Mouse (Mus musculus): ENCODE data around the gene Cracr2b. TPM values are rescaled to one million over a fixed set of nuclear protein-coding genes. Genes with fewer than 3 reads are reported as not detected.

The Cracr2b gene
- polyA plus RNA-seq, 1 experiment from 2014 or later, result 6.6 TPM

- Histone ChIP-seq H3K9me3 (replicated peaks; ENCODE audit: control insufficient read depth, low read length, poor library complexity, severe bottlenecking) (no peaks in the 10 kb centered on the region), H3K36me3 (ENCODE audit: control insufficient read depth, insufficient read depth, low read length) (peaks cover 7% of the 10 kb centered on the region; the same call in 1 of the 2 replicates), H3K4me1 (ENCODE audit: control insufficient read depth, insufficient read depth, low read length) (peaks cover 24% of the 10 kb centered on the region), H3K4me2 (ENCODE audit: low read length) (peak overlapping the region; percentile 98), H3K27me3 (ENCODE audit: control insufficient read depth, insufficient read depth, low read depth, low read length) (peaks cover 14% of the 10 kb centered on the region), H3K27ac (ENCODE audit: low read length) (peak overlapping the region; percentile 51; the same call in 1 of the 2 replicates), H3K9ac (ENCODE audit: low read depth, low read length) (0 out of 2 replicates have a peak overlapping the region, but pooled peaks have one; percentile 5), H3K4me3 (ENCODE audit: low read depth, low read length) (peak overlapping the region; percentile 6; the same call in 1 of the 2 replicates)
- 5% methylated on average over 17 of the region's 17 CpGs for WGBS
- ATAC-seq, result 0 out of 2 replicates have a peak, but pooled peaks have one; percentile 2
These were observed 15.5 kb downstream of the Cracr2b start for GRCm38 (mm10) chr7:141476226-141476980.

- WGBS, result 25% methylated on average over 7 of the region's 7 CpGs
These were observed 16.1 kb downstream of the Cracr2b start for GRCm38 (mm10) chr7:141476981-141477370.

GRCm38 (mm10) chr7:141477578-141478269 is 16.8 kb downstream of the Cracr2b start:
- Histone ChIP-seq H3K27ac (ENCODE audit: low read length) (no peak overlapping the region), H3K27me3 (ENCODE audit: control insufficient read depth, insufficient read depth, low read depth, low read length) (peaks cover 14% of the 10 kb centered on the region), H3K4me2 (ENCODE audit: low read length) (no peak overlapping the region), H3K4me1 (ENCODE audit: control insufficient read depth, insufficient read depth, low read length) (peaks cover 30% of the 10 kb centered on the region), H3K9me3 (replicated peaks; ENCODE audit: control insufficient read depth, low read length, poor library complexity, severe bottlenecking) (no peaks in the 10 kb centered on the region), H3K36me3 (ENCODE audit: control insufficient read depth, insufficient read depth, low read length) (peaks cover under 1% of the 10 kb centered on the region; the same call in 1 of the 2 replicates), H3K4me3 (ENCODE audit: low read depth, low read length) (no peak overlapping the region), H3K9ac (ENCODE audit: low read depth, low read length) (no peak overlapping the region)
- no peak for ATAC-seq
- WGBS, result 60% methylated on average over 4 of the region's 4 CpGs

More at GRCm38 (mm10) chr7:141476981-141477370, 16.1 kb downstream of the Cracr2b start:
- no peak for ATAC-seq
- Histone ChIP-seq H3K27me3 (ENCODE audit: control insufficient read depth, insufficient read depth, low read depth, low read length) (peaks cover 14% of the 10 kb centered on the region), H3K27ac (ENCODE audit: low read length) (0 out of 2 replicates have a peak overlapping the region, but pooled peaks have one; percentile 26), H3K4me1 (ENCODE audit: control insufficient read depth, insufficient read depth, low read length) (peaks cover 24% of the 10 kb centered on the region), H3K4me3 (ENCODE audit: low read depth, low read length) (no peak overlapping the region), H3K4me2 (ENCODE audit: low read length) (no peak overlapping the region), H3K36me3 (ENCODE audit: control insufficient read depth, insufficient read depth, low read length) (peaks cover 7% of the 10 kb centered on the region; the same call in 1 of the 2 replicates), H3K9ac (ENCODE audit: low read depth, low read length) (no peak overlapping the region), H3K9me3 (replicated peaks; ENCODE audit: control insufficient read depth, low read length, poor library complexity, severe bottlenecking) (no peaks in the 10 kb centered on the region)

GRCm38 (mm10) chr7:141478270-141478748 is 17.4 kb downstream of the Cracr2b start:
- 78% methylated on average over 5 of the region's 5 CpGs for WGBS
- Histone ChIP-seq H3K9ac (ENCODE audit: low read depth, low read length) (no peak overlapping the region), H3K36me3 (ENCODE audit: control insufficient read depth, insufficient read depth, low read length) (no peaks in the 10 kb centered on the region), H3K4me3 (ENCODE audit: low read depth, low read length) (no peak overlapping the region), H3K4me2 (ENCODE audit: low read length) (no peak overlapping the region), H3K4me1 (ENCODE audit: control insufficient read depth, insufficient read depth, low read length) (peaks cover 36% of the 10 kb centered on the region), H3K27ac (ENCODE audit: low read length) (no peak overlapping the region), H3K27me3 (ENCODE audit: control insufficient read depth, insufficient read depth, low read depth, low read length) (peaks cover 14% of the 10 kb centered on the region), H3K9me3 (replicated peaks; ENCODE audit: control insufficient read depth, low read length, poor library complexity, severe bottlenecking) (no peaks in the 10 kb centered on the region)
- ATAC-seq, result no peak

GRCm38 (mm10) chr7:141480842-141481497 is 20.1 kb downstream of the Cracr2b start:
- peak; percentile 57 for ATAC-seq
- peak overlapping the region; percentile 81 for H3K27ac ChIP-seq (ENCODE audit: low read length)
- no peaks in the 10 kb centered on the region for H3K9me3 ChIP-seq (replicated peaks; ENCODE audit: control insufficient read depth, low read length, poor library complexity, severe bottlenecking)
- peaks cover 28% of the 10 kb centered on the region for H3K4me1 ChIP-seq (ENCODE audit: control insufficient read depth, insufficient read depth, low read length)
- H3K4me2 ChIP-seq (ENCODE audit: low read length), result peak overlapping the region; percentile 68
- no peaks in the 10 kb centered on the region for H3K36me3 ChIP-seq (ENCODE audit: control insufficient read depth, insufficient read depth, low read length)
- 5% methylated on average over 10 of the region's 10 CpGs for WGBS
- H3K9ac ChIP-seq (ENCODE audit: low read depth, low read length), result peak overlapping the region; percentile 81; the same call in 1 of the 2 replicates
- peak overlapping the region; percentile 69 for H3K4me3 ChIP-seq (ENCODE audit: low read depth, low read length)
- peaks cover 13% of the 10 kb centered on the region for H3K27me3 ChIP-seq (ENCODE audit: control insufficient read depth, insufficient read depth, low read depth, low read length)

- H3K9me3 ChIP-seq (replicated peaks; ENCODE audit: control insufficient read depth, low read length, poor library complexity, severe bottlenecking), result no peaks in the 10 kb centered on the region
- H3K4me3 ChIP-seq (ENCODE audit: low read depth, low read length), result peak overlapping the region; percentile 69
- H3K27ac ChIP-seq (ENCODE audit: low read length), result peak overlapping the region; percentile 81
- peaks cover 7% of the 10 kb centered on the region for H3K27me3 ChIP-seq (ENCODE audit: control insufficient read depth, insufficient read depth, low read depth, low read length)
- H3K9ac ChIP-seq (ENCODE audit: low read depth, low read length), result peak overlapping the region; percentile 81
- peak overlapping the region; percentile 68 for H3K4me2 ChIP-seq (ENCODE audit: low read length)
- no peaks in the 10 kb centered on the region for H3K36me3 ChIP-seq (ENCODE audit: control insufficient read depth, insufficient read depth, low read length)
- H3K4me1 ChIP-seq (ENCODE audit: control insufficient read depth, insufficient read depth, low read length), result peaks cover 25% of the 10 kb centered on the region
- under 1% methylated on average over 81 of the region's 81 CpGs for WGBS
- peak; percentile 55 for ATAC-seq
These were observed 20.9 kb downstream of the Cracr2b start for GRCm38 (mm10) chr7:141481498-141482401.

- no peaks in the 10 kb centered on the region for H3K9me3 ChIP-seq (replicated peaks; ENCODE audit: control insufficient read depth, low read length, poor library complexity, severe bottlenecking)
- peak overlapping the region; percentile 69 for H3K4me3 ChIP-seq (ENCODE audit: low read depth, low read length)
- 7% methylated on average over 11 of the region's 11 CpGs for WGBS
- peaks cover 2% of the 10 kb centered on the region; the same call in 1 of the 2 replicates for H3K27me3 ChIP-seq (ENCODE audit: control insufficient read depth, insufficient read depth, low read depth, low read length)
- ATAC-seq, result peak; percentile 39
- H3K4me2 ChIP-seq (ENCODE audit: low read length), result peak overlapping the region; percentile 68
- H3K36me3 ChIP-seq (ENCODE audit: control insufficient read depth, insufficient read depth, low read length), result no peaks in the 10 kb centered on the region
- H3K9ac ChIP-seq (ENCODE audit: low read depth, low read length), result peak overlapping the region; percentile 81
- H3K4me1 ChIP-seq (ENCODE audit: control insufficient read depth, insufficient read depth, low read length), result peaks cover 25% of the 10 kb centered on the region
- peak overlapping the region; percentile 81; the same call in 1 of the 2 replicates for H3K27ac ChIP-seq (ENCODE audit: low read length)
These were observed 21.7 kb downstream of the Cracr2b start for GRCm38 (mm10) chr7:141482531-141483024.

All from midbrain, embryonic 16.5 days (tissue).